Mouse (Mus musculus) kidney, embryonic 14.5 days (tissue): Measurements from ENCODE around the gene Pld6. TPM values are rescaled to one million over a fixed set of nuclear protein-coding genes. Genes with fewer than 3 reads are reported as not detected.

ENCODE experiments used
- ATAC-seq: fragments of 200-750 bp; cut with Nextera tagmentation; 2 replicates; pipeline ENCODE4 v1.8.0; 2017; ENCODE audit warnings: moderate number of reproducible peaks, mild to moderate bottlenecking, moderate TSS enrichment, moderate library complexity; ENCODE audit not compliant: low FRiP score, low TSS enrichment
- H3K27ac ChIP-seq: fragments of 300-500 bp; sonication (generic); 2 replicates; pipeline ENCODE4 v1.5.1; 2014; ENCODE audit warnings: low read depth, mild to moderate bottlenecking, low read length, moderate library complexity, mixed read lengths
- H3K27me3 ChIP-seq: fragments of 300-500 bp; sonication (generic); 2 replicates; pipeline ENCODE4 v1.6.1; 2014; ENCODE audit warnings: mild to moderate bottlenecking, low read length; ENCODE audit not compliant: control insufficient read depth, insufficient read depth
- H3K36me3 ChIP-seq: fragments of 300-500 bp; sonication (generic); 2 replicates; pipeline ENCODE4 v1.6.1; 2014; ENCODE audit warnings: low read length, mixed read lengths; ENCODE audit not compliant: control insufficient read depth, insufficient read depth
- H3K4me1 ChIP-seq: fragments of 300-500 bp; sonication (generic); 2 replicates; pipeline ENCODE4 v1.6.1; 2014; ENCODE audit warnings: low read length, mixed read lengths; ENCODE audit not compliant: control insufficient read depth, insufficient read depth
- H3K4me2 ChIP-seq: fragments of 300-500 bp; sonication (generic); replicated peaks from 2 replicates; pipeline ENCODE4 v1.6.1; 2014; ENCODE audit warnings: low read depth, mild to moderate bottlenecking, low read length
- H3K4me3 ChIP-seq: fragments of 300-500 bp; sonication (generic); 2 replicates; pipeline ENCODE4 v1.5.1; 2014; ENCODE audit warnings: mild to moderate bottlenecking, low read length
- H3K9ac ChIP-seq: fragments of 300-500 bp; sonication (generic); 2 replicates; pipeline ENCODE4 v1.6.1; 2014; ENCODE audit warnings: low read depth, mild to moderate bottlenecking, low read length, moderate library complexity
- H3K9me3 ChIP-seq: fragments of 300-500 bp; sonication (generic); 2 replicates; pipeline ENCODE4 v1.6.1; 2016; ENCODE audit warnings: low read length; ENCODE audit not compliant: control insufficient read depth
- WGBS: fragments of 180-500 bp; shearing (Covaris S2); extraction: QIAGEN DNeasy Blood & Tissue Kit; methylation state at CpG from one replicate; pipeline ENCODE4 v1.1.7; 2014; 5-methylcytosine and 5-hydroxymethylcytosine counted together
- polyA plus RNA-seq: library from polyadenylated mRNA; unstranded; fragments of >200 nt; fragmentation: Nextera tagmentation; extraction: Ambion mirVana; gene quantifications from 2 replicates; pipeline ENCODE4 v1.2.1, GENCODE M21; 2014

Pld6 gene
- polyA plus RNA-seq, 1 experiment from 2014 or later, result 1.4 TPM

- H3K4me1 ChIP-seq, result no peaks in the 10 kb centered on the region
- peaks cover 41% of the 10 kb centered on the region for H3K36me3 ChIP-seq
- no peaks in the 10 kb centered on the region for H3K9me3 ChIP-seq
- no peak overlapping the region for H3K27ac ChIP-seq
- H3K9ac ChIP-seq, result no peak overlapping the region
- ATAC-seq, result peak; percentile 47; the same call in 1 of the 2 replicates
- 60% methylated on average over 9 of the region's 9 CpGs for WGBS
- H3K4me2 ChIP-seq, result no peak overlapping the region
- H3K27me3 ChIP-seq, result no peaks in the 10 kb centered on the region
- no peak overlapping the region for H3K4me3 ChIP-seq
Measured at GRCm38 (mm10) chr11:59778181-59778873, 9.1 kb downstream of the Pld6 start.

GRCm38 (mm10) chr11:59777259-59777658 is 10.2 kb downstream of the Pld6 start:
- Histone ChIP-seq H3K4me1 (no peaks in the 10 kb centered on the region), H3K27me3 (no peaks in the 10 kb centered on the region), H3K27ac (no peak overlapping the region), H3K36me3 (peaks cover 49% of the 10 kb centered on the region), H3K9me3 (no peaks in the 10 kb centered on the region), H3K9ac (no peak overlapping the region), H3K4me2 (no peak overlapping the region), H3K4me3 (no peak overlapping the region)
- no peak for ATAC-seq
- WGBS, result 87% methylated on average over 5 of the region's 5 CpGs

- Histone ChIP-seq H3K9ac (no peak overlapping the region), H3K4me1 (no peaks in the 10 kb centered on the region), H3K27me3 (no peaks in the 10 kb centered on the region), H3K4me3 (no peak overlapping the region), H3K9me3 (no peaks in the 10 kb centered on the region), H3K4me2 (no peak overlapping the region), H3K36me3 (peaks cover 66% of the 10 kb centered on the region), H3K27ac (no peak overlapping the region)
- 83% methylated on average over 13 of the region's 13 CpGs for WGBS
- no peak for ATAC-seq
Measured at GRCm38 (mm10) chr11:59775435-59776148, 11.9 kb downstream of the Pld6 start.

- peaks cover 76% of the 10 kb centered on the region for H3K36me3 ChIP-seq
Measured at GRCm38 (mm10) chr11:59774522-59774921, 12.9 kb downstream of the Pld6 start.

GRCm38 (mm10) chr11:59772902-59773301 is 14.5 kb downstream of the Pld6 start:
- Histone ChIP-seq H3K4me1 (no peaks in the 10 kb centered on the region), H3K27ac (no peak overlapping the region), H3K4me2 (no peak overlapping the region), H3K9me3 (no peaks in the 10 kb centered on the region), H3K9ac (no peak overlapping the region), H3K27me3 (no peaks in the 10 kb centered on the region), H3K4me3 (no peak overlapping the region), H3K36me3 (peaks cover 92% of the 10 kb centered on the region)
- WGBS, result 89% methylated on average over 4 of the region's 4 CpGs
- no peak for ATAC-seq

More at GRCm38 (mm10) chr11:59774522-59774921, 12.9 kb downstream of the Pld6 start:
- no peaks in the 10 kb centered on the region for H3K9me3 ChIP-seq
- H3K27ac ChIP-seq, result no peak overlapping the region
- no peaks in the 10 kb centered on the region for H3K27me3 ChIP-seq
- no peak overlapping the region for H3K4me3 ChIP-seq
- H3K4me2 ChIP-seq, result no peak overlapping the region
- H3K9ac ChIP-seq, result no peak overlapping the region
- WGBS, result 93% methylated on average over 4 of the region's 4 CpGs
- H3K4me1 ChIP-seq, result no peaks in the 10 kb centered on the region
- ATAC-seq, result no peak

GRCm38 (mm10) chr11:59772291-59772690 is 15.2 kb downstream of the Pld6 start:
- H3K4me2 ChIP-seq, result no peak overlapping the region
- H3K9ac ChIP-seq, result no peak overlapping the region
- 81% methylated on average over 2 of the region's 2 CpGs for WGBS
- H3K9me3 ChIP-seq, result no peaks in the 10 kb centered on the region
- no peak overlapping the region for H3K27ac ChIP-seq
- no peak overlapping the region for H3K4me3 ChIP-seq
- peaks cover 97% of the 10 kb centered on the region for H3K36me3 ChIP-seq
- ATAC-seq, result no peak
- no peaks in the 10 kb centered on the region for H3K4me1 ChIP-seq
- no peaks in the 10 kb centered on the region for H3K27me3 ChIP-seq

GRCm38 (mm10) chr11:59770753-59771152 is 16.7 kb downstream of the Pld6 start:
- Histone ChIP-seq H3K27ac (no peak overlapping the region), H3K27me3 (no peaks in the 10 kb centered on the region), H3K4me3 (no peak overlapping the region), H3K9me3 (no peaks in the 10 kb centered on the region), H3K4me1 (no peaks in the 10 kb centered on the region), H3K9ac (no peak overlapping the region), H3K4me2 (no peak overlapping the region), H3K36me3 (peaks cover 96% of the 10 kb centered on the region)
- no peak for ATAC-seq
- WGBS, result 94% methylated on average over 7 of the region's 7 CpGs

GRCm38 (mm10) chr11:59769738-59770137 is 17.7 kb downstream of the Pld6 start:
- H3K9ac ChIP-seq, result no peak overlapping the region
- no peaks in the 10 kb centered on the region for H3K27me3 ChIP-seq
- no peak overlapping the region for H3K27ac ChIP-seq
- no peaks in the 10 kb centered on the region for H3K4me1 ChIP-seq
- no peaks in the 10 kb centered on the region for H3K9me3 ChIP-seq
- H3K4me2 ChIP-seq, result no peak overlapping the region
- WGBS, result 88% methylated on average over 6 of the region's 6 CpGs
- H3K36me3 ChIP-seq, result peaks cover 95% of the 10 kb centered on the region
- no peak for ATAC-seq
- no peak overlapping the region for H3K4me3 ChIP-seq

- Histone ChIP-seq H3K4me3 (no peak overlapping the region), H3K9ac (no peak overlapping the region), H3K36me3 (peaks cover 95% of the 10 kb centered on the region), H3K27me3 (no peaks in the 10 kb centered on the region), H3K9me3 (no peaks in the 10 kb centered on the region), H3K27ac (no peak overlapping the region), H3K4me2 (no peak overlapping the region), H3K4me1 (no peaks in the 10 kb centered on the region)
- ATAC-seq, result no peak
- WGBS, result 87% methylated on average over 2 of the region's 2 CpGs
Measured at GRCm38 (mm10) chr11:59769307-59769706, 18.1 kb downstream of the Pld6 start.
